Mouse (Mus musculus): ENCODE data around the gene Itpkb. TPM values are rescaled to one million over a fixed set of nuclear protein-coding genes. Genes with fewer than 3 reads are reported as not detected.

Itpkb gene
- total and polyA plus RNA-seq, 3 experiments = 3.4 to 9.2 TPM; not detected in 1

- no peaks in the 10 kb centered on the region for H3K36me3 ChIP-seq (ENCODE audit: control insufficient read depth in 1 of 2, insufficient read depth in 2 of 2, low read length in 2 of 2)
- H3K27ac ChIP-seq (ENCODE audit: control insufficient read depth, low read depth, low read length) = no peak overlapping the region
- H3K9ac ChIP-seq (ENCODE audit: control insufficient read depth, low read depth, low read length, poor library complexity, severe bottlenecking) = no peak overlapping the region
- no peak overlapping the region for H3K4me3 ChIP-seq (ENCODE audit: control insufficient read depth in 1 of 2, insufficient read depth in 1 of 2, low read depth in 2 of 2, low read length in 2 of 2)
- H3K9me3 ChIP-seq (replicated peaks; ENCODE audit: insufficient read depth, low read length) = no peaks in the 10 kb centered on the region
- DNase-seq (ENCODE audit: low read depth, low spot score) = no peak
- no peaks in the 10 kb centered on the region for H3K4me1 ChIP-seq (ENCODE audit: control insufficient read depth in 1 of 2, insufficient read depth in 2 of 2, low read length in 2 of 2)
- peaks cover 2 to 7% of the 10 kb centered on the region in 2 experiments; a peak in 3 of 4 replicates for H3K27me3 ChIP-seq (ENCODE audit: control insufficient read depth in 1 of 2, insufficient read depth in 2 of 2, low read length in 2 of 2)
- no peaks in the 10 kb centered on the region for H3K79me2 ChIP-seq (ENCODE audit: control insufficient read depth, insufficient read depth, low read length, poor library complexity)
- TF ChIP-seq JUND (IDR thresholded peaks at IDR 0.05; ENCODE audit: low read depth, low read length) (no peak), NRF1 (IDR thresholded peaks at IDR 0.05; ENCODE audit: insufficient read depth, low read depth, low read length, poor library complexity, severe bottlenecking) (no peak), POLR2AphosphoS5 (IDR thresholded peaks at IDR 0.05; ENCODE audit: borderline replicate concordance, low read depth, low read length) (no peak), MYB (IDR thresholded peaks at IDR 0.05; ENCODE audit: low read depth, low read length) (no peak), MXI1 (IDR thresholded peaks at IDR 0.05; ENCODE audit: low read depth, low read length) (no peak), POLR2AphosphoS2 (IDR thresholded peaks at IDR 0.05; ENCODE audit: low read length) (no peak), MAZ (IDR thresholded peaks at IDR 0.05; ENCODE audit: low read depth, low read length) (no peak), RAD21 (IDR thresholded peaks at IDR 0.05; ENCODE audit: low read depth, low read length) (no peak), POLR2A (IDR thresholded peaks at IDR 0.05; ENCODE audit: control insufficient read depth in 1 of 2, insufficient read depth in 1 of 2, low read depth in 1 of 2, low read length in 2 of 2, poor library complexity in 1 of 2) (no peak), GABPA (IDR thresholded peaks at IDR 0.05; ENCODE audit: low read depth, low read length) (no peak), BHLHE40 (IDR thresholded peaks at IDR 0.05; ENCODE audit: borderline replicate concordance, low read depth, low read length) (no peak), ZC3H11A (IDR thresholded peaks at IDR 0.05; ENCODE audit: low read depth, low read length) (no peak), SIN3A (IDR thresholded peaks at IDR 0.05; ENCODE audit: low read length) (no peak), USF2 (IDR thresholded peaks at IDR 0.05; ENCODE audit: borderline replicate concordance in 1 of 2, insufficient read depth in 1 of 2, low read depth in 1 of 2, low read length in 2 of 2) (no peak), CHD2 (IDR thresholded peaks at IDR 0.05; ENCODE audit: low read length) (no peak), KAT2A (conservative IDR thresholded peaks at IDR 0.05; ENCODE audit: low read depth, low read length) (no peak), MAFK (IDR thresholded peaks at IDR 0.05; ENCODE audit: borderline replicate concordance, low read depth, low read length) (no peak), GATA1 (IDR thresholded peaks at IDR 0.05; ENCODE audit: low read depth, low read length) (no peak), E2F4 (IDR thresholded peaks at IDR 0.05; ENCODE audit: borderline replicate concordance, low read depth, low read length) (no peak), TAL1 (IDR thresholded peaks at IDR 0.05; ENCODE audit: low read length) (no peak)
Measured at GRCm38 (mm10) chr1:180439496-180439895, 109.2 kb downstream of the Itpkb start.

GRCm38 (mm10) chr1:180444411-180444810, 114.1 kb downstream of the Itpkb start:
- Histone ChIP-seq H3K9ac (ENCODE audit: control insufficient read depth, low read depth, low read length, poor library complexity, severe bottlenecking) (no peak overlapping the region), H3K27me3 (ENCODE audit: control insufficient read depth in 1 of 2, insufficient read depth in 2 of 2, low read length in 2 of 2) (peaks cover 2 to 9% of the 10 kb centered on the region in 2 experiments; a peak in 3 of 4 replicates), H3K27ac (ENCODE audit: control insufficient read depth, low read depth, low read length) (no peak overlapping the region), H3K4me3 (ENCODE audit: control insufficient read depth in 1 of 2, insufficient read depth in 1 of 2, low read depth in 2 of 2, low read length in 2 of 2) (no peak overlapping the region), H3K9me3 (replicated peaks; ENCODE audit: insufficient read depth, low read length) (no peaks in the 10 kb centered on the region), H3K4me1 (ENCODE audit: control insufficient read depth in 1 of 2, insufficient read depth in 2 of 2, low read length in 2 of 2) (no peaks in the 10 kb centered on the region), H3K79me2 (ENCODE audit: control insufficient read depth, insufficient read depth, low read length, poor library complexity) (no peaks in the 10 kb centered on the region), H3K36me3 (ENCODE audit: control insufficient read depth in 1 of 2, insufficient read depth in 2 of 2, low read length in 2 of 2) (no peaks in the 10 kb centered on the region)
- DNase-seq (ENCODE audit: low read depth, low spot score) = no peak
- TF ChIP-seq ZMIZ1 (IDR thresholded peaks at IDR 0.05; ENCODE audit: low read depth, low read length) (no peak), MAX (IDR thresholded peaks at IDR 0.05; ENCODE audit: low read length) (no peak), ZNF384 (IDR thresholded peaks at IDR 0.05; ENCODE audit: low read depth, low read length) (no peak), SMC3 (IDR thresholded peaks at IDR 0.05; ENCODE audit: low read depth, low read length) (no peak), MYC (IDR thresholded peaks at IDR 0.05; ENCODE audit: low read depth, low read length) (no peak), MYB (IDR thresholded peaks at IDR 0.05; ENCODE audit: low read depth, low read length) (no peak), ZC3H11A (IDR thresholded peaks at IDR 0.05; ENCODE audit: low read depth, low read length) (no peak), ZKSCAN1 (IDR thresholded peaks at IDR 0.05; ENCODE audit: low read depth, low read length) (no peak), E2F4 (IDR thresholded peaks at IDR 0.05; ENCODE audit: borderline replicate concordance, low read depth, low read length) (no peak), MEF2A (IDR thresholded peaks at IDR 0.05; ENCODE audit: extremely low read depth, insufficient replicate concordance, low read depth, low read length, poor library complexity, severe bottlenecking) (no peak), GATA1 (IDR thresholded peaks at IDR 0.05; ENCODE audit: low read depth, low read length) (no peak), NRF1 (IDR thresholded peaks at IDR 0.05; ENCODE audit: insufficient read depth, low read depth, low read length, poor library complexity, severe bottlenecking) (no peak), USF2 (IDR thresholded peaks at IDR 0.05; ENCODE audit: borderline replicate concordance in 1 of 2, insufficient read depth in 1 of 2, low read depth in 1 of 2, low read length in 2 of 2) (no peak), GABPA (IDR thresholded peaks at IDR 0.05; ENCODE audit: low read depth, low read length) (no peak), JUND (IDR thresholded peaks at IDR 0.05; ENCODE audit: low read depth, low read length) (no peak), MXI1 (IDR thresholded peaks at IDR 0.05; ENCODE audit: low read depth, low read length) (no peak)

Data from MEL (cell line).